Mouse (Mus musculus): ENCODE measurements at regions not wholly inside any gene's neighbourhood (a gene's known extent, or its start where the extent isn't known, plus 50 kb on each side); places are given as distances from the start of the nearest gene placed in this dataset.

DNA sequence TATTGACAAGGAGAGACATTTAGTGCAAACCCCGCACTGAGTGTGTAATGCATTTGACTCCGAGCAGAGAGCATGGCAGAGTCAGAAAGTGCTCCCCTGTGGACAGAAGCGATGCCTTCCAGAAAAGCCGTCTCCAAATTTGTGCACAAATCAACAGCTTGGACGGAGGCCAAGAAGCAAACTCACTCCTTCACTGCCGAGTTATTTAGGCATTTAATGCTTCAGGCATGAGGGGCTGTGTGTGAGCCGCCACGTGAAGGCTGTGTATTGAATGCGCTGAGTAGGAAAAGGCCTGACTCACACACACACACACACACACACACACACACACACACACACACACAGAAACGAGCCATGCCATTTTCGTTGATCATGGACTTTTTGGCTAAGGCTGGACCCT lies 453.7 kb downstream of the Cd83 start:
- peak; percentile 66 for DNase-seq (ENCODE audit: inconsistent ontology term)

GRCm38 (mm10) chr13:44243211-44243610 lies 458.6 kb downstream of the Cd83 start:
- no peak for DNase-seq (ENCODE audit: inconsistent ontology term)

- no peak for DNase-seq (ENCODE audit: inconsistent ontology term)
Observed at GRCm38 (mm10) chr13:44246714-44247251, 462.2 kb downstream of the Cd83 start.

DNA sequence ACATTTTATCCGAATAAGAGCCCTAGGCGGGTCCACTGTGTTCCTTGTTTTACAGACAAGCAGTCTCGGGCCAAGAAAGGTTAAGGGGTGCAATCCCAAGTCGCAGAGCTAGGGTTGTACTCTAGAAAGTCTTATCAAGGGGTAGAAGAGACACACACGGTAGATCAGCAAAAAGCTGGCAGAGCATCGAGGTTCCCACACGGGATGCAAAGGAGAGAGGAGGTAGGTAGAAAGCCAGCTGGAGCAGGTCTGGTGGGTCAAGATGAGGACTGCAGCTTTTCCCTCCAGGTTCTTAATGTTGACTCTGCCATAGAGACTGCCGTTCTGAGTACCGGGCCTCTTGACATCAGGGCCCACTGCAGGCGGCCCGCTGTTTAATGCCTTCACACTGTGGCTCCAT lies 463.3 kb downstream of the Cd83 start:
- no peak for DNase-seq (ENCODE audit: inconsistent ontology term)

DNA sequence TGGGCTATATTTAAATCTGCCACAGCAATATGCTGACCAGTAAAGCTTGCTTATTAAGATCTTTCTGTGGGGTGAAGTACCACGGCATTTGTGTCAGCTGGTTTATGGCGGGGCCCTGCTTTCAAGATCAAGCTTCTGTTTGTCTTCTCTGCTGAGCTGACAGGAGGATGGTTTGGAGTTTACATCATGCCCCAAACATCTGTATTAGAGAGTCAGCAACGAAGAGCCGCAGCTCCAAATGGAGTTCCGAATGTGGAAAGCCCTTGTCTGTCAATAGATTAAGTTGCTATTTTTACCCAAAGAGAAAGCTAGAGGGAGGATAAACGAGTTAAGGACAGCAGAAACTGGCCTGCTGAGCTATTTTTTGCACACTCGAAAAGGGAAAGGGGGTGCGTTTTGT lies 463.8 kb downstream of the Cd83 start:
- DNase-seq (ENCODE audit: inconsistent ontology term) = no peak

- DNase-seq (ENCODE audit: inconsistent ontology term) = no peak
Observed at GRCm38 (mm10) chr13:44249119-44249518, 464.5 kb downstream of the Cd83 start.

- DNase-seq (ENCODE audit: inconsistent ontology term) = no peak
Observed at GRCm38 (mm10) chr13:44250474-44251201, 466.1 kb downstream of the Cd83 start.

- DNase-seq (ENCODE audit: inconsistent ontology term) = no peak
Observed at GRCm38 (mm10) chr13:44251503-44251902, 466.9 kb downstream of the Cd83 start.

DNA sequence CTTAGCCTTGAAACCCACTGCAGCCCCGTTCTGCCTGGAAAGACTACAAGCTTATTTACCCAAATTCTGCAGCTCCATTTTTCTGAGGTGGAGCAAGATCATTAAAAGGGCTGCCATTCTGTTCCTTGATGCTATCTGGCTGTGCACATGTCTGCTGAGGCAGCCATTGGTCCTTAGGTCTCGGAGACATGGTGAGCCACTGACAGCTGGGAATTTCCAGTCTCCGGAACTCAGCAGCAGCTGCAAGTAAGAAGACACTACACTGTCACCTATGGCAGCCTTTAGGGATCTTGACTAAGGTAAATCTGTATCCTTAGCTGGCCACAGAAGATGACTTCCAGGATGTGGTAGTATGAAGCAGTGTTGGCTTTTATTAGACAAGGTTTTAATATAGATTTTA lies 467.9 kb downstream of the Cd83 start:
- no peak for DNase-seq (ENCODE audit: inconsistent ontology term)

- DNase-seq (ENCODE audit: inconsistent ontology term) = no peak
Observed at GRCm38 (mm10) chr13:44258422-44258821, 470.9 kb upstream of the Jarid2 start.

- no peak for DNase-seq (ENCODE audit: inconsistent ontology term)
Observed at GRCm38 (mm10) chr13:44260039-44260438, 469.2 kb upstream of the Jarid2 start.

DNA sequence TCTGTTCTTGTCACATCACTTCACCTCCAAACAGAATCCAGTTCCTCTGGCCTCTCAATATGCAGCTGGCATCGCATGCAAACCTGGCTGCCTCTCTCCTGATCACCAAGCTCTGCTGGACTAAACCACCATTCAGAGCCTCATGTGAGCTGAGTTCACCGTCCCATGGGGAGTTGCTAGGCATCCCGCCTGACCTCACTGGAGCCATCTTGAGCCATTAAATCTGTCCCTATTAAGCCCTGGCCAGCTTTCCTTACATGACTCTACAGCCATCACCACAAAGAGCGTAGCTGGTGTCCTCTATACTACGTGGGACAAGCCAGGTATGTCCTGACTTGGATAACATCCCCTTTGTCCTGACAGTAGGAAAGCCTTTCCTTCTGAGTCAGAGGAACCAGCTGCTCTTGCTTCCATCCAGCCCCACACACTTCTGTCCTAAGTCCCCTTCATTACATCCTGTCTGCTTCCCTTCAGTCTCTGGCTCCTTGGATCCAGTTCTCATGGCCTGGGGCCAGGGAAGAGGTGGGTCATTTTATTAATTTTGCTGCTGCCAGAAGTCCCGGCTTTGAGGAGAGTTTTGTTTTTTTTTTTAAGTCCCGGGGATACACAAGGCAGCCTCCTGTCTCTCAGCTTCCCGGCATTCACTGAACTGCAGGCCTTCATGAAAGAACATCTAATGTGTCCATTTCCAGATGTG lies 468.5 kb upstream of the Jarid2 start:
- no peak for DNase-seq (ENCODE audit: inconsistent ontology term)

- no peak for DNase-seq (ENCODE audit: inconsistent ontology term)
Observed at GRCm38 (mm10) chr13:44272746-44273524, 456.3 kb upstream of the Jarid2 start.

- DNase-seq (ENCODE audit: inconsistent ontology term) = no peak
Observed at GRCm38 (mm10) chr13:44277952-44278351, 451.3 kb upstream of the Jarid2 start.

- no peak for DNase-seq (ENCODE audit: inconsistent ontology term)
Observed at GRCm38 (mm10) chr13:44279036-44279435, 450.2 kb upstream of the Jarid2 start.

- DNase-seq (ENCODE audit: inconsistent ontology term) = no peak
Observed at GRCm38 (mm10) chr13:44280296-44280695, 449.0 kb upstream of the Jarid2 start.

- DNase-seq (ENCODE audit: inconsistent ontology term) = no peak
Observed at GRCm38 (mm10) chr13:44281796-44282195, 447.5 kb upstream of the Jarid2 start.

GRCm38 (mm10) chr13:44282306-44282705 lies 447.0 kb upstream of the Jarid2 start:
- DNase-seq (ENCODE audit: inconsistent ontology term) = no peak

DNA sequence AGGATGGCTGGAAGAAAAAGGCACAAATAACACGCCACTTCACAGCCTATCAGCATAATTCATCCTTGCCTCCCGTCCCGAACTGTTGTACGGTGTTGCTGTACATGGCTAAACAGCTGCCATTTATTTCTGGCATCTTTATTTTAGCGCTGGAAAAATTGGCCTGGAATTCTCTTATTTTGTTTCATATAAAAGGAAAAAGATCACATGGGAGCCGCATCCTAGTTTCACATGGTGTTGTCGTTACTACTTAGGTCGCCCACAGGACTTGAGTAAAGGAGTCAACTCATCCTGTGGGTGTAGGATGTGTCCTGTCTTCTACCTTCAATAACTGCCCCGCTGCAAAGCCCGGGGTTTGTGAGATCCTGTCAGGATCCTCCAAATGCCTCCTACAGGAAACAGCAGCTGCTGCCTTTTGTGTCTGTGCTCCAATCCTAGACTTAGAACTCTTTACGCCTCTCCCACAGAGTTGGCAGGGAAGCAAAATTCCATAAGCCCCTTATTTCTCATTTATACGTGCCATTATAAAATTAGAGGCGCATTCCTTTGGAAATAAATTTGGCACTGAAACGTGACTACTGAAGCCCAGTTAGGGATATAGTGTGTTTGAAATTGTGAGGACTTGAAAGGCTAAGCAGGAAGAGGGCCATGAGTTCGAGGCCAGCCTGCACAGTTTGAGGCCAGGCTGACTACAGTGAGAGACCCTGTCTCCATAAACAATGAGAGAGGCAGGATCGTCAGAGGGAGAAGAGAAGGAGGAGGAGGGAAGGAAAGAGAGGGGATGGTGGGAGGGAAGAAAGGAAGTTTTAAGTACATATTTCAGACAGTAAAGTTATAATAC lies 446.3 kb upstream of the Jarid2 start:
- no peak for DNase-seq (ENCODE audit: inconsistent ontology term)

DNA sequence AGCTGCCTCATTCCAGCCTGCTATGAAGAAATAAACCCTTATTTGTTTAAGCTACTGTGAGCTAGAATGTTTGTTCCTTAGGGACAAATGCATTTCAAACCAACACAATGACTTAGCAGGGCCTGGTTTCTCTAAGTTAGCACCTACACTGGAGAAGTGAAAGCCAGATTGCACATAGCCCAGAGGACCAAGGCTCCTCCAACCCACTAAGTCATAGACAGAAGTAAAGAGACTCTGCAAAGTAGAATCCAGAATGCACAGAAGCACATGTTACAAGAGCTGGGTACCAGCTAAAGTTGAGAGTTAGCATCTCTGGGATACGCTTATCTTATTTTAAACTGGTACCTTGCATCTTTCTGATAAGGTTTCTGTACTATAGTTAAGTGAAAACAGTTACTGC lies 443.4 kb upstream of the Jarid2 start:
- no peak for DNase-seq (ENCODE audit: inconsistent ontology term)

DNA sequence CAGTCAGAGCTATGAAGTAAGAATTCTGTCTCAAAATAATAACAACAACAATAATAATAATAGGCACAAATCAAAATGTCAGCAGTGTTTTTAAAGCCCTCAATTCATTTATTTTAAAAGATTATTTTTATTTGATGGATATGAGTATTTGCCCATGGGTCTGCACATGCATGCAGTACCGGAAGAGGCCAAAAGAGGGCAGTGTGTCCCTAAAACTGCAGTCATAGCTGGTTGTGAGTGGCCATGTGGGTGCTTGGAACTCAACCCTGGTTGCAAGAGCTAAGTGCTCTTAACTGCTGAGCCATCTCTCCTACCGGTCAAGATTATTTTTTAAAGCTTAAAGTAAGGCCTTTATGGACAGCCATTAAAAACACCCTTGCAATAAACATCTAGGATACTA lies 439.1 kb upstream of the Jarid2 start:
- DNase-seq (ENCODE audit: inconsistent ontology term) = no peak

All from Muller cell, postnatal 12 days (primary cell).